Mouse (Mus musculus) left cerebral cortex, postnatal 14 days (tissue): Measurements from ENCODE around the gene Trim30b. TPM values are rescaled to one million over a fixed set of nuclear protein-coding genes. Genes with fewer than 3 reads are reported as not detected.
"Not testable (repeated sequence)": the region's sequence is repeated elsewhere in the genome, so short reads cannot be mapped to it uniquely, and the experiment has no call there.

Source experiments
- DNase-seq, 2 experiments: peaks; one replicate each; pipeline ENCODE4 v3.0.0; 2021 to 2022; ENCODE audit warnings: low spot score in 2 of 2, mixed read lengths in 1 of 2
- intact Hi-C: fragments of 180-260 bp; cut with DNase I; formaldehyde crosslinking; loops from one replicate; pipeline ENCODE4 v1.15.1; 2025
- long read RNA-seq, 2 experiments: library from polyadenylated mRNA; stranded (forward); transcript quantifications; one replicate each; pipeline ENCODE4 v2.0.0; 2021
- total RNA-seq, 2 experiments: library from RNA; stranded (reverse); gene quantifications; 2 replicates each; pipeline ENCODE4 v1.2.3; 2021

The Trim30b gene
- not detected for total RNA-seq
- long read RNA-seq, experiment 1: 0 reads
- long read RNA-seq, experiment 2: 0 reads

DNA sequence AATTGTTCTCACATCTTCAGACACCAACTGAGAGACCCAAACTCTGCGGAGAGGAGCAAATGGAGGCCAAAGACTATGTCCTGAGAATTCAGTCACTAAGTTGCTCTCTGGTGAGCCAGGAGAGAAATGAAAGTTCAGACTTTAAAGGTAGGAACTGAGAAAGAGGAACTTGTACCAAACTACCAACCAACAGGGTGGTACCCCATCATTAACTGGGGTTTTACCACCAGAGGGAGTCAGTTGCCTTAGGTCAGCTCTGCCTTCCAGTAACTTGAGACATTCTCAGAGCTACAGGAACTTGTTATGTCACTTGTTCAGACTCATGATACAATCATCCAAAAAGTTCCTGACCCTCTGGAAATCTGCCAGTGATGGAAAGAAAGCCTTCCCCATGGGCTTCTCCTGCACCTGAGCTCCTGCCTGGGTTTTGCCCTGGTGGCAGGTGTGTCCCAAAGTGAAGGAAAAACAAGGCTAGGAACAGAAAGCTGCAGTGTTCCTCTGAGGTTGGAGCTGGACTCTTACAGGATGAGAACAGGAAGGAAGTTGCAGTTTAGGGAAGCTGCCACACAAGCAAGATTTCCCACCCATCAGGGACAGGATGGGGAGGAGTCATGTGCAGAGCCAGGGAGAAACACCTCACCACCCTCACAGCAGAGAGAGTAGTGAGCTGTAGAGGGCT lies at the start of gene Trim30b:
Gene Trim30b, minus strand, starts transcription at position 149 of the 679 bp plus-strand sequence.
- intact Hi-C loops: no loop called here
- DNase-seq: peak; percentile 3

DNA sequence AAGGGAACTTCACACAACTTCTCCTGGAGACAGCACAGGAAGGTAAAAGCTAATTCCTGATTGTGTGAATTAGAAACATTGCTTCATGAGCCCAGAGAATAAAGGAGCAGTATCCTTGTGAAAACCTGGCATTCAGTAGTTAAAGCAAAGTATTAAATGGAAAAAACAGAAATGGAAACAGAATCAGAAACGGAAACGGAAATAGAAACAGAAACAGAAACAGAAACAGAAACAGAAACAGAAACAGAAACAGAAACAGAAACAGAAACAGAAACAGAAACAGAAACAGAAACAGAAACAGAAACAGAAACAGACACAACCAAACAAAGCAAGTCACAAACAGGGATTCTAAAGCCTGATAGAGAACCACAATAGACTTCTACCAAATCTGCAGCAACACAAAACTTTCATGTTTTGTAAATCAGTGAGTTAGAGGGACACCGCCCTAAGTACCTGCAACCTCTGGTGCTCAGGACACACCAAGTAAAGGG lies 34.8 kb upstream of the Trim30b start:
- intact Hi-C loops: no loop called here
- DNase-seq: no peak

DNA sequence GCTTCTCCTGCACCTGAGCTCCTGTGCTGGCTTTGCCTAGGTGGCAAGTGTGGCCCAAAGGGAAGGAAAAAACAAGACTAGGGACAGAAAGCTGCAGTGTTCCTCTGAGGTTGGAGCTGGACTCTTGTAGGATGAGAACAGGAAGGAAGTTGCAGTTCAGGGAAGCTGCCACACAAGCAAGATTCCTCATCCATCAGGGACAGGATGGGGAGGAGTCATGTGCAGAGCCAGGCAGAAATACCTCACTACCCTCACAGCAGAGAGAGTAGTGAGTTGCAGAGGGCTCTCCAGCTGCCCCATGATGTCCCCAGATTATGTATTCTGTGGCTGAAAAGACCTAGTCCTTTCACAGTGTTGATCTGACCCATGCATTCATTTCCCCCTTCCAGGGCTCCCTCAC lies 31.5 kb upstream of the Trim30b start:
- intact Hi-C loops: no loop called here
- no peak for DNase-seq

DNA sequence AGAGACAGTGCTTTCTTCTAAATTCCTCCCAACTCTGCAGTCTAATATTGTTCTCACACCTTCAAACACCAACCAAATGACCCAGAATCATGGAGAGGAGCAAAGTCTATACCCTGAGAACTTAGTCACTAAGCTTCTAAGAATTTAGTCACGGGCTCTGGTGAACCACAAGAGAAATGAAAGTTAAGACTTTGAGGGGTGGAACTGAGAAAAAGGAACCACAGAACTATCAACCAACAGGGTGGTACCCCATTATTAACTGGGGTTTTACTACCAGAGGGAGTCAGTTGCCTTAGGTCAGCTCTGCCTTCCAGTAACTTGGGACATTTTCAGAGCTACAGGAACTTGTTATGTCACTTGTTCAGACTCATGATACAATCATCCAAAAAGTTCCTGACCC lies 31.0 kb upstream of the Trim30b start, which contains the start of gene Trim30c:
Gene Trim30c, minus strand, starts transcription at position 140 of the 400 bp plus-strand sequence.
- no peak for DNase-seq
- intact Hi-C loops: no loop called here

DNA sequence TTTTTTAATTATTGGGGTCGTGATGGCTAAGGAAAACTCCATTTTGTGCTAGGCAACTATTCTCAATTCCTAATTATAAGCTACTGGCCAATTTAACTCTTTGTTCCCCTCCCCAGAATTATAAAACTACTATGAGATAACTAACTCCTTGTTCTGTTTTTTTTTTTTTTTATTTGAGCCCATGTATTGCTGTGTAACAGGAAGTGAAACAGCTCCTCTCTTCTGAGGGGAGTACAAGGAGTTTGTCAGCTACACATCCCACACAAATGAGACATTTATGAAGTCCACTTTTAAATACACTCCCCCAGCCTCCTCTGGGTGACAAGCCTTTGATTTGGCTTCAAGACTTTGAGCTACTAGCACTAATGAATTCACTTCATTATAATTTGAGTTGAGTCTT lies 28.8 kb upstream of the Trim30b start:
- intact Hi-C loops: no loop called here
- no peak for DNase-seq

DNA sequence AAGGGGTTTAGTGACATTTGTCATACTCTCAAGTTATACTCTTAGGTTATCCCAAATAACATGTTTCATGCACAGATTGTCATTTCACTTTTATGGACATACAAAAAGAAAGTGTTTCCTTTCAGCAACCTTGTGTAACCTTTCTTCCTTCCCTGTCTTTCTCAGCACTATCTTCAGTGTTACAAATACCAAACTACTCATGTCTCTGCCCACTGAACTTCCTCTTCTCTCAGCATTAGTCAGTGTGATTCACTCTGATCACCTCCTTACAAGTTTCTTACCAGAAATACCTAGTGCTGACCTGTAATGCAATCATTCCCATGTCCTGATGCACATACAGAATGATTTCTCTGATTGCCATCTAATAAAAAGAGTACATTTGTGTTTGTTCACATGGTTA lies 3.3 kb downstream of the Trim30b start:
- intact Hi-C loops: no loop called here
- DNase-seq: no peak

GRCm38 (mm10) chr7:104353600-104353967 lies 16.1 kb downstream of the Trim30b start:
- no peak for DNase-seq
- intact Hi-C loops: no loop called here

GRCm38 (mm10) chr7:104352717-104353599 lies 16.7 kb downstream of the Trim30b start, which contains the start of gene Trim12c:
TSS of gene Trim12c (minus strand) at chr7:104353362.
- peak; percentile 8 to 26 for DNase-seq
- intact Hi-C loops: no loop called here

- DNase-seq, intact Hi-C loops: not testable (repeated sequence)
Measured at GRCm38 (mm10) chr7:104348043-104348442, 21.6 kb downstream of the Trim30b start.

DNA sequence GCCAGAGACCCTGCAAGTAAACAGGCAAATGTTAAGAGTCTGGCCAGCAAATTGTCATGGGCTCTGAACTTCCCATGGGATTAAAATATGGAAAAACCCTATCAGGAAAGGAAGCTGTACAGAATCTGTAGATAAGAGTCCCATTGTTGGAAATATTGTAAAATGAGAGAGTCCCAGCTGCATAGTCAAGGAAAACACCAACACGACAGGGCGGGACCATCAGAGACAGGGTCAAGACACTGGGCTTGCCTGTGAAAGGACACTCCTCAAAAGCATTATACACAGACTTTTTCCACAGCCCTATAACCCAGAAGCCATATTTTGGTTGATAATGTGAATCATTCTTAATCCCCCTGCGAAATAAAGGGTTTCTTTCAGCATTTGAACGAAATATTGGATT lies 28.9 kb downstream of the Trim30b start:
- DNase-seq, intact Hi-C loops: not testable (repeated sequence)

DNA sequence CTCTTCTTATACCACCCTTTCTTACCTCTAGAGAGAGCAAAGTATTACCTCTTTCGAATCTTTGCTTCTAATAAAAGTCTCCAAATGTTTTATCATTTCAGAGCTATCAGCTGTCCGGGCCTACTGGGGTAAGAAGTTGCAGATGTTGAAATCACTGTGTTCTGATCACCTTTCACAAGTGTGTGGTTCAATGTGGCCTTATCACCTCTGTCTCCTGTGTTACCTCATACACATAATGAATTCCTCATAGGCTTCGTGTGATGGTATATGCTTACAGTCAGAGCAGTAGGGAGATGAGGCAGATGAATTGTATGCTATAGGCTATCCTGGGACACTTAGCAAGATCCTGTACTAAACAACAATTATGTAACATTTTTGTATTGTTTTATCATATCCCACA lies 34.1 kb downstream of the Trim30b start:
- DNase-seq, intact Hi-C loops: not testable (repeated sequence)

- DNase-seq, intact Hi-C loops: not testable (repeated sequence)
Measured at GRCm38 (mm10) chr7:104329171-104329570, 40.5 kb downstream of the Trim30b start, which contains the start of gene Trim34b. TSS of gene Trim34b (plus strand) at chr7:104329471.

- intact Hi-C loops: no loop called here
- DNase-seq: no peak
Measured at GRCm38 (mm10) chr7:104322028-104322427, 47.7 kb downstream of the Trim30b start.

- intact Hi-C loops, DNase-seq: not testable (repeated sequence)
Measured at GRCm38 (mm10) chr7:104315369-104316080, 54.2 kb downstream of the Trim30b start, which contains the start of gene Trim12a. TSS of gene Trim12a (minus strand) at chr7:104315466.

GRCm38 (mm10) chr7:104314796-104315353 lies 54.8 kb downstream of the Trim30b start:
- intact Hi-C loops: no loop called here
- no peak for DNase-seq
